In the genomic region with DNA sequence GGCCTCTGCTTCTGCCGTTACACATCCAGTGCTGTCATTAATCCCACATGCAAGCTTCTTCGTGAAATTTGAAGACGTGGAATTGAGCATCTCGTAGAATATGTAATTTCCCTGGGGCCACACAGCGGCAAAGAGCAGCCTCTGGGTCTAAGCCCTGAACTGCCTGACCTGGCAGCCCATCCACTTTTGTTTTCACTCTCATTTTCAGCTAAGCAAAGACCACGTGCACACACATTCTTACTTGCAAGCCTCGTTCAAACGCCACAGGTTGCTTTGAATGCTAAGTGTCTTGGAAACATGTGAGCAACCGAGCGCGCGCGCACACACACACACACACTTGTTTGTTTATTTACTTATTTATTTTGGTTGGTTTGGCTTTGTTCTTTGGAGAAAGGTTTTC, we compare ENCODE assay signal across 26 mouse cellular contexts. TPM values are rescaled to one million over a fixed set of nuclear protein-coding genes. Genes with fewer than 3 reads are reported as not detected.
DNase-seq lines count a peak whose midpoint lies in the region; TF ChIP-seq lines count a peak whose summit lies in the region.
"Had no signal": no experiment of that assay in that cellular context is flagged by ENCODE, and none has a peak within 500 bp of the region (broad histone marks: within the 10 kb centered on the region; RNA-seq: fewer than 3 reads in every experiment).

No protein-coding gene starts in this region.

- H3K9me3 ChIP-seq in embryonic facial prominence, embryonic 10.5 days = no peaks in the 10 kb centered on the region
- H3K9me3 ChIP-seq: embryonic facial prominence, embryonic 12.5 days; embryonic facial prominence, embryonic 15.5 days; heart, embryonic 10.5 days; heart, embryonic 13.5 days; hindbrain, embryonic 15.5 days had no signal

- WGBS in embryonic facial prominence, embryonic 10.5 days = 50% methylated on average over 13 of the region's 13 CpGs

- peak overlapping the region; percentile 91 for H3K27ac ChIP-seq in gastrocnemius, adult 2 months
- H3K27ac ChIP-seq in embryonic facial prominence, embryonic 10.5 days (replicated peaks) = peak overlapping the region; percentile 37; the same call in 1 of the 2 replicates
- H3K27ac ChIP-seq: heart, adult 2 months; heart, embryonic 10.5 days; heart, embryonic 13.5 days had no signal

- H3K4me3 ChIP-seq in gastrocnemius, adult 2 months = no peak overlapping the region
- no peak overlapping the region for H3K4me3 ChIP-seq in embryonic facial prominence, embryonic 10.5 days
- H3K4me3 ChIP-seq: embryonic facial prominence, embryonic 12.5 days; embryonic facial prominence, embryonic 15.5 days; heart, adult 2 months; heart, embryonic 10.5 days; heart, embryonic 13.5 days; hindbrain, embryonic 15.5 days had no signal

- no peak for DNase-seq in gastrocnemius, adult 2 months
- DNase-seq in gastrocnemius, adult 8-10 months (ENCODE audit: low spot score in 2 of 2) = no peak
- DNase-seq in A20 (ENCODE audit: low read depth, low spot score) = peak; percentile 70
- DNase-seq in embryonic facial prominence, embryonic 10.5 days (ENCODE audit: low spot score) = peak; percentile 20
- peak; percentile 45 for DNase-seq in splenic B cell, adult 2 months (ENCODE audit: low read depth, low spot score)
- DNase-seq in cerebellum, postnatal 14 days = no peak
- DNase-seq in retina, postnatal 1 day = no peak
- DNase-seq: adrenal gland, postnatal 10 days; adrenal gland, postnatal 36 days; B cell, adult 2 months; cerebellum, adult 11 months; cerebellum, adult 2 months; cerebellum, adult 9-11 months; cerebellum, postnatal 36 days; embryo, embryonic 11 days; forebrain, postnatal 0 days; gastrocnemius, postnatal 10 days; gastrocnemius, postnatal 36 days; heart, adult 2 months; heart, postnatal 14 days; heart, postnatal 4 days had no signal

- no peak for TF ChIP-seq CTCF in gastrocnemius, adult 2 months (IDR thresholded peaks at IDR 0.05)

- H3K36me3 ChIP-seq in embryonic facial prominence, embryonic 10.5 days (replicated peaks) = no peaks in the 10 kb centered on the region
- no peaks in the 10 kb centered on the region for H3K36me3 ChIP-seq in splenic B cell, adult 2 months (ENCODE audit: control insufficient read depth, insufficient read depth, low read length, poor library complexity, severe bottlenecking)
- H3K36me3 ChIP-seq: embryonic facial prominence, embryonic 12.5 days; embryonic facial prominence, embryonic 15.5 days; heart, embryonic 10.5 days; heart, embryonic 13.5 days; hindbrain, embryonic 15.5 days had no signal

- intact Hi-C loops in gastrocnemius, adult 2 months (cut with DNase I) = no loop called here

- H3K27me3 ChIP-seq in embryonic facial prominence, embryonic 10.5 days (replicated peaks; ENCODE audit: low read depth, poor library complexity, severe bottlenecking) = peaks cover 93% of the 10 kb centered on the region
- no peaks in the 10 kb centered on the region for H3K27me3 ChIP-seq in splenic B cell, adult 2 months (ENCODE audit: control insufficient read depth, insufficient read depth, low read length, poor library complexity, severe bottlenecking)
- H3K27me3 ChIP-seq: hindbrain, embryonic 15.5 days had no signal

- H3K4me1 ChIP-seq in embryonic facial prominence, embryonic 10.5 days = peaks cover 67% of the 10 kb centered on the region

RNA-seq across cellular contexts. Expression of gene Gm340, which starts 34.9 kb away (rescaled TPM):
- total RNA-seq in gastrocnemius, adult 2 months (2021) = 1 to 10 TPM; 6.3 TPM
- 1 to 10 TPM; 5.1 to 8.9 (median 6.0) TPM for total RNA-seq in gastrocnemius, adult 8-10 months (2022)
- polyA plus RNA-seq in embryonic facial prominence, embryonic 10.5 days (2016; fragmentation: Nextera tagmentation; extraction: Ambion mirVana) = 3.2 and 3.6 TPM in 2 replicates

Comparison
In these comparisons a context has a peak if more than half of its experiments do, and no peak if none do; other contexts are left out.
1. DNase-seq: peak in A20 (single experiment), embryonic facial prominence, embryonic 10.5 days (single experiment) and splenic B cell, adult 2 months (single experiment); none in gastrocnemius, adult 2 months (single experiment), gastrocnemius, adult 8-10 months (0 of 2), cerebellum, postnatal 14 days (0 of 2) and retina, postnatal 1 day (single experiment).